Mouse (Mus musculus): ENCODE measurements around the gene Hils1. TPM values are rescaled to one million over a fixed set of nuclear protein-coding genes. Genes with fewer than 3 reads are reported as not detected.
"Not testable (repeated sequence)": the region's sequence is repeated elsewhere in the genome, so short reads cannot be mapped to it uniquely, and the experiment has no call there.

Hils1 gene
- polyA plus RNA-seq, 1 experiment from 2014 or later = not detected

- Histone ChIP-seq H3K4me3 (ENCODE audit: low read depth, low read length) (no peak overlapping the region), H3K27ac (ENCODE audit: low read length) (no peak overlapping the region), H3K9ac (ENCODE audit: low read depth, low read length) (no peak overlapping the region), H3K27me3 (ENCODE audit: control insufficient read depth, insufficient read depth, low read depth, low read length) (no peaks in the 10 kb centered on the region), H3K9me3 (replicated peaks; ENCODE audit: control insufficient read depth, low read length, poor library complexity, severe bottlenecking) (no peaks in the 10 kb centered on the region), H3K4me2 (ENCODE audit: low read length) (no peak overlapping the region), H3K36me3 (ENCODE audit: control insufficient read depth, insufficient read depth, low read length) (no peaks in the 10 kb centered on the region), H3K4me1 (ENCODE audit: control insufficient read depth, insufficient read depth, low read length) (no peaks in the 10 kb centered on the region)
- WGBS = 79% methylated on average over 5 of the region's 5 CpGs
- ATAC-seq = no peak
Observed at GRCm38 (mm10) chr11:94962534-94963101, 4.8 kb upstream of the Hils1 start.

GRCm38 (mm10) chr11:94968187-94968586 lies 794 bp downstream of the Hils1 start:
- Histone ChIP-seq H3K4me1 (ENCODE audit: control insufficient read depth, insufficient read depth, low read length) (no peaks in the 10 kb centered on the region), H3K27me3 (ENCODE audit: control insufficient read depth, insufficient read depth, low read depth, low read length) (no peaks in the 10 kb centered on the region), H3K9ac (ENCODE audit: low read depth, low read length) (no peak overlapping the region), H3K4me3 (ENCODE audit: low read depth, low read length) (no peak overlapping the region), H3K36me3 (ENCODE audit: control insufficient read depth, insufficient read depth, low read length) (no peaks in the 10 kb centered on the region), H3K4me2 (ENCODE audit: low read length) (no peak overlapping the region), H3K27ac (ENCODE audit: low read length) (no peak overlapping the region), H3K9me3 (replicated peaks; ENCODE audit: control insufficient read depth, low read length, poor library complexity, severe bottlenecking) (no peaks in the 10 kb centered on the region)
- 77% methylated on average over 7 of the region's 7 CpGs for WGBS
- no peak for ATAC-seq

- H3K27ac ChIP-seq (ENCODE audit: low read length); ATAC-seq; H3K27me3 ChIP-seq (ENCODE audit: control insufficient read depth, insufficient read depth, low read depth, low read length); H3K4me2 ChIP-seq (ENCODE audit: low read length); H3K4me3 ChIP-seq (ENCODE audit: low read depth, low read length); H3K4me1 ChIP-seq (ENCODE audit: control insufficient read depth, insufficient read depth, low read length); H3K9me3 ChIP-seq (replicated peaks; ENCODE audit: control insufficient read depth, low read length, poor library complexity, severe bottlenecking); H3K9ac ChIP-seq (ENCODE audit: low read depth, low read length); H3K36me3 ChIP-seq (ENCODE audit: control insufficient read depth, insufficient read depth, low read length): not testable (repeated sequence)
- 92% methylated on average over 4 of the region's 4 CpGs for WGBS
Observed at GRCm38 (mm10) chr11:94969709-94970108, 2.3 kb downstream of the Hils1 start.

- no peak overlapping the region for H3K9ac ChIP-seq (ENCODE audit: low read depth, low read length)
- no peaks in the 10 kb centered on the region for H3K4me1 ChIP-seq (ENCODE audit: control insufficient read depth, insufficient read depth, low read length)
- no peak overlapping the region for H3K4me3 ChIP-seq (ENCODE audit: low read depth, low read length)
- no peak for ATAC-seq
- H3K27me3 ChIP-seq (ENCODE audit: control insufficient read depth, insufficient read depth, low read depth, low read length) = no peaks in the 10 kb centered on the region
- H3K9me3 ChIP-seq (replicated peaks; ENCODE audit: control insufficient read depth, low read length, poor library complexity, severe bottlenecking) = no peaks in the 10 kb centered on the region
- H3K36me3 ChIP-seq (ENCODE audit: control insufficient read depth, insufficient read depth, low read length) = no peaks in the 10 kb centered on the region
- no peak overlapping the region for H3K4me2 ChIP-seq (ENCODE audit: low read length)
- H3K27ac ChIP-seq (ENCODE audit: low read length) = no peak overlapping the region
- 65% methylated on average over 15 of the region's 15 CpGs for WGBS
Observed at GRCm38 (mm10) chr11:94970210-94970943, 3.0 kb downstream of the Hils1 start.

GRCm38 (mm10) chr11:94971895-94972615 lies 4.7 kb downstream of the Hils1 start:
- Histone ChIP-seq H3K27me3 (ENCODE audit: control insufficient read depth, insufficient read depth, low read depth, low read length) (no peaks in the 10 kb centered on the region), H3K4me3 (ENCODE audit: low read depth, low read length) (no peak overlapping the region), H3K27ac (ENCODE audit: low read length) (no peak overlapping the region), H3K4me1 (ENCODE audit: control insufficient read depth, insufficient read depth, low read length) (no peaks in the 10 kb centered on the region), H3K36me3 (ENCODE audit: control insufficient read depth, insufficient read depth, low read length) (no peaks in the 10 kb centered on the region), H3K9me3 (replicated peaks; ENCODE audit: control insufficient read depth, low read length, poor library complexity, severe bottlenecking) (no peaks in the 10 kb centered on the region), H3K9ac (ENCODE audit: low read depth, low read length) (no peak overlapping the region), H3K4me2 (ENCODE audit: low read length) (no peak overlapping the region)
- whole genome bisulfite sequencing = 60% methylated on average over 16 of the region's 16 CpGs
- ATAC-seq = no peak

- Histone ChIP-seq H3K27ac (ENCODE audit: low read length) (no peak overlapping the region), H3K9me3 (replicated peaks; ENCODE audit: control insufficient read depth, low read length, poor library complexity, severe bottlenecking) (no peaks in the 10 kb centered on the region), H3K4me2 (ENCODE audit: low read length) (no peak overlapping the region), H3K27me3 (ENCODE audit: control insufficient read depth, insufficient read depth, low read depth, low read length) (no peaks in the 10 kb centered on the region), H3K4me3 (ENCODE audit: low read depth, low read length) (no peak overlapping the region), H3K36me3 (ENCODE audit: control insufficient read depth, insufficient read depth, low read length) (no peaks in the 10 kb centered on the region), H3K4me1 (ENCODE audit: control insufficient read depth, insufficient read depth, low read length) (peaks cover 2% of the 10 kb centered on the region; the same call in 1 of the 2 replicates), H3K9ac (ENCODE audit: low read depth, low read length) (no peak overlapping the region)
- ATAC-seq = no peak
- 62% methylated on average over 5 of the region's 5 CpGs for WGBS
Observed at GRCm38 (mm10) chr11:94972887-94973286, 5.5 kb downstream of the Hils1 start.

GRCm38 (mm10) chr11:94973313-94973712 lies 5.9 kb downstream of the Hils1 start:
- no peaks in the 10 kb centered on the region for H3K27me3 ChIP-seq (ENCODE audit: control insufficient read depth, insufficient read depth, low read depth, low read length)
- 44% methylated on average over 4 of the region's 4 CpGs for WGBS
- ATAC-seq = no peak
- no peaks in the 10 kb centered on the region for H3K9me3 ChIP-seq (replicated peaks; ENCODE audit: control insufficient read depth, low read length, poor library complexity, severe bottlenecking)
- peaks cover 6% of the 10 kb centered on the region for H3K4me1 ChIP-seq (ENCODE audit: control insufficient read depth, insufficient read depth, low read length)
- no peak overlapping the region for H3K27ac ChIP-seq (ENCODE audit: low read length)
- H3K36me3 ChIP-seq (ENCODE audit: control insufficient read depth, insufficient read depth, low read length) = no peaks in the 10 kb centered on the region
- no peak overlapping the region for H3K4me2 ChIP-seq (ENCODE audit: low read length)
- H3K4me3 ChIP-seq (ENCODE audit: low read depth, low read length) = no peak overlapping the region
- H3K9ac ChIP-seq (ENCODE audit: low read depth, low read length) = no peak overlapping the region

GRCm38 (mm10) chr11:94974951-94975350 lies 7.6 kb downstream of the Hils1 start:
- ATAC-seq = no peak

GRCm38 (mm10) chr11:94976199-94976598 lies 8.8 kb downstream of the Hils1 start, which contains the start of gene Sgca:
Gene Sgca (minus strand): TSS chr11:94976327.
- Histone ChIP-seq H3K27ac (ENCODE audit: low read length) (no peak within 1 kb of the TSS), H3K4me2 (ENCODE audit: low read length) (no peak within 1 kb of the TSS), H3K9me3 (replicated peaks; ENCODE audit: control insufficient read depth, low read length, poor library complexity, severe bottlenecking) (no peaks in the 10 kb centered on the region), H3K27me3 (ENCODE audit: control insufficient read depth, insufficient read depth, low read depth, low read length) (no peaks in the 10 kb centered on the region), H3K36me3 (ENCODE audit: control insufficient read depth, insufficient read depth, low read length) (no peaks in the 10 kb centered on the region), H3K4me3 (ENCODE audit: low read depth, low read length) (no peak within 1 kb of the TSS), H3K4me1 (ENCODE audit: control insufficient read depth, insufficient read depth, low read length) (peaks cover 15% of the 10 kb centered on the region), H3K9ac (ENCODE audit: low read depth, low read length) (no peak within 1 kb of the TSS)
- 81% methylated on average over 5 of the region's 5 CpGs for WGBS
- ATAC-seq = no peak

More at GRCm38 (mm10) chr11:94974951-94975350, 7.6 kb downstream of the Hils1 start:
- WGBS = 82% methylated on average over 2 of the region's 2 CpGs
- Histone ChIP-seq H3K4me2 (ENCODE audit: low read length) (no peak overlapping the region), H3K9me3 (replicated peaks; ENCODE audit: control insufficient read depth, low read length, poor library complexity, severe bottlenecking) (no peaks in the 10 kb centered on the region), H3K4me3 (ENCODE audit: low read depth, low read length) (no peak overlapping the region), H3K4me1 (ENCODE audit: control insufficient read depth, insufficient read depth, low read length) (peaks cover 15% of the 10 kb centered on the region), H3K36me3 (ENCODE audit: control insufficient read depth, insufficient read depth, low read length) (no peaks in the 10 kb centered on the region), H3K27me3 (ENCODE audit: control insufficient read depth, insufficient read depth, low read depth, low read length) (no peaks in the 10 kb centered on the region), H3K9ac (ENCODE audit: low read depth, low read length) (no peak overlapping the region), H3K27ac (ENCODE audit: low read length) (no peak overlapping the region)
